Mouse (Mus musculus) forebrain, postnatal 0 days (tissue): ENCODE measurements around the gene Apmap. TPM values are rescaled to one million over a fixed set of nuclear protein-coding genes. Genes with fewer than 3 reads are reported as not detected.

Experiments
- ATAC-seq: fragments of 200-750 bp; cut with Nextera tagmentation; 2 replicates; pipeline ENCODE4 v1.8.0; 2017; ENCODE audit warnings: mild to moderate bottlenecking, moderate library complexity
- DNase-seq: peaks from one replicate; pipeline ENCODE4 v3.0.0-alpha.2; 2015
- H3K27ac ChIP-seq: fragments of 300-500 bp; sonication (generic); 2 replicates; pipeline ENCODE4 v1.5.1; 2014; ENCODE audit warnings: low read depth, mild to moderate bottlenecking, antibody characterized with exemption, low read length, moderate library complexity, mixed read lengths
- H3K27me3 ChIP-seq: fragments of 300-500 bp; sonication (generic); 2 replicates; pipeline ENCODE4 v1.6.1; 2014; ENCODE audit warnings: mild to moderate bottlenecking, low read length, mixed read lengths; ENCODE audit not compliant: insufficient read depth
- H3K36me3 ChIP-seq: fragments of 300-500 bp; sonication (generic); 2 replicates; pipeline ENCODE4 v1.6.1; 2014; ENCODE audit warnings: mild to moderate bottlenecking, moderate library complexity; ENCODE audit not compliant: insufficient read depth
- H3K4me1 ChIP-seq: fragments of 300-500 bp; sonication (generic); 2 replicates; pipeline ENCODE4 v1.6.1; 2014; ENCODE audit warnings: antibody characterized with exemption; ENCODE audit not compliant: insufficient read depth
- H3K4me2 ChIP-seq: fragments of 300-500 bp; sonication (generic); 2 replicates; pipeline ENCODE4 v1.6.1; 2014; ENCODE audit warnings: low read depth, mild to moderate bottlenecking, moderate library complexity
- H3K4me3 ChIP-seq: fragments of 300-500 bp; sonication (generic); 2 replicates; pipeline ENCODE4 v1.5.1; 2014; ENCODE audit warnings: low read depth, low read length, mixed read lengths
- H3K9ac ChIP-seq: fragments of 300-500 bp; sonication (generic); 2 replicates; pipeline ENCODE4 v1.6.1; 2014; ENCODE audit warnings: mild to moderate bottlenecking
- H3K9me3 ChIP-seq: fragments of 300-500 bp; sonication (generic); 2 replicates; pipeline ENCODE4 v1.6.1; 2016; ENCODE audit warnings: low read length
- CTCF ChIP-seq: sonication (generic); IDR thresholded peaks from 2 replicates; pipeline ENCODE4 v1.5.1; 2016; ENCODE audit warnings: antibody characterized with exemption, control low read depth, low read depth
- WGBS: fragments of 180-500 bp; shearing (Covaris S2); extraction: QIAGEN DNeasy Blood & Tissue Kit; methylation state at CpG from one replicate; pipeline ENCODE4 v1.1.7; 2014; 5-methylcytosine and 5-hydroxymethylcytosine counted together
- polyA plus RNA-seq: library from polyadenylated mRNA; unstranded; fragments of >200 nt; fragmentation: Nextera tagmentation; extraction: Ambion mirVana; gene quantifications from 2 replicates; pipeline ENCODE4 v1.2.1, GENCODE M21; 2015
- total RNA-seq: library from RNA; depleted of rRNA; stranded (reverse); fragments of >200 nt; gene quantifications from 2 replicates; pipeline ENCODE4 v1.2.3, GENCODE M21; 2014

Gene Apmap
- total and polyA plus RNA-seq, 2 experiments from 2014 or later = 43.0 to 53.5 TPM

- H3K36me3 ChIP-seq = peaks cover 29% of the 10 kb centered on the region
- TF ChIP-seq CTCF = no peak
- no peaks in the 10 kb centered on the region for H3K9me3 ChIP-seq
- ATAC-seq (no peak), DNase-seq (no peak)
- H3K9ac ChIP-seq = no peak overlapping the region
- no peaks in the 10 kb centered on the region for H3K4me1 ChIP-seq
- no peak overlapping the region for H3K4me2 ChIP-seq
- WGBS = 90% methylated on average over 3 of the region's 3 CpGs
- H3K4me3 ChIP-seq = no peak overlapping the region
- H3K27ac ChIP-seq = no peak overlapping the region
- H3K27me3 ChIP-seq = no peaks in the 10 kb centered on the region
Measured at GRCm38 (mm10) chr2:150623957-150624356, 15.6 kb upstream of the Apmap start.

GRCm38 (mm10) chr2:150621698-150622097 is 13.3 kb upstream of the Apmap start:
- 75% methylated on average over 3 of the region's 3 CpGs for WGBS
- Histone ChIP-seq H3K9me3 (no peaks in the 10 kb centered on the region), H3K27me3 (no peaks in the 10 kb centered on the region), H3K4me3 (no peak overlapping the region), H3K9ac (no peak overlapping the region), H3K36me3 (peaks cover 23% of the 10 kb centered on the region), H3K4me2 (no peak overlapping the region), H3K4me1 (no peaks in the 10 kb centered on the region), H3K27ac (no peak overlapping the region)
- no peak for TF ChIP-seq CTCF
- ATAC-seq (no peak), DNase-seq (no peak)

- DNase-seq (no peak), ATAC-seq (no peak)
- TF ChIP-seq CTCF = no peak
- 77% methylated on average over 3 of the region's 3 CpGs for WGBS
- H3K9me3 ChIP-seq = no peaks in the 10 kb centered on the region
- H3K9ac ChIP-seq = no peak overlapping the region
- H3K4me3 ChIP-seq = no peak overlapping the region
- H3K27me3 ChIP-seq = no peaks in the 10 kb centered on the region
- H3K4me1 ChIP-seq = peaks cover 9% of the 10 kb centered on the region
- no peak overlapping the region for H3K4me2 ChIP-seq
- no peaks in the 10 kb centered on the region for H3K36me3 ChIP-seq
- no peak overlapping the region for H3K27ac ChIP-seq
Measured at GRCm38 (mm10) chr2:150610097-150610496, 1.7 kb upstream of the Apmap start.

GRCm38 (mm10) chr2:150608872-150609560 is 649 bp upstream of the Apmap start:
- Histone ChIP-seq H3K4me2 (peak overlapping the region; percentile 69), H3K4me3 (peak overlapping the region; percentile 50), H3K9me3 (no peaks in the 10 kb centered on the region), H3K4me1 (peaks cover 9% of the 10 kb centered on the region), H3K27me3 (no peaks in the 10 kb centered on the region), H3K27ac (peak overlapping the region; percentile 16), H3K36me3 (no peaks in the 10 kb centered on the region), H3K9ac (peak overlapping the region; percentile 65)
- DNase-seq (peak; percentile 91), ATAC-seq (peak; percentile 64)
- 2% methylated on average over 10 of the region's 10 CpGs for WGBS
- peak; percentile 94 for TF ChIP-seq CTCF

- Histone ChIP-seq H3K27ac (no peak overlapping the region), H3K9ac (no peak overlapping the region), H3K4me2 (peak overlapping the region; percentile 69), H3K9me3 (no peaks in the 10 kb centered on the region), H3K27me3 (no peaks in the 10 kb centered on the region), H3K4me1 (peaks cover 9% of the 10 kb centered on the region), H3K36me3 (no peaks in the 10 kb centered on the region), H3K4me3 (0 out of 2 replicates have a peak overlapping the region, but pooled peaks have one; percentile 50)
- no peak for DNase-seq
- no peak for ATAC-seq
- no peak for TF ChIP-seq CTCF
- 82% methylated on average over 1 of the region's 1 CpGs for WGBS
Measured at GRCm38 (mm10) chr2:150607086-150607485, 1.3 kb downstream of the Apmap start.

- Histone ChIP-seq H3K36me3 (0 out of 2 replicates have a peak, but pooled peaks cover 3% of the 10 kb centered on the region), H3K9ac (no peak overlapping the region), H3K4me2 (no peak overlapping the region), H3K9me3 (no peaks in the 10 kb centered on the region), H3K27ac (no peak overlapping the region), H3K27me3 (no peaks in the 10 kb centered on the region), H3K4me3 (no peak overlapping the region), H3K4me1 (peaks cover 9% of the 10 kb centered on the region)
- WGBS = 86% methylated on average over 2 of the region's 2 CpGs
- no peak for DNase-seq
- no peak for TF ChIP-seq CTCF
- no peak for ATAC-seq
Measured at GRCm38 (mm10) chr2:150604802-150605201, 3.6 kb downstream of the Apmap start.

GRCm38 (mm10) chr2:150602166-150602565 is 6.2 kb downstream of the Apmap start:
- ATAC-seq (no peak), DNase-seq (no peak)
- 92% methylated on average over 2 of the region's 2 CpGs for WGBS
- Histone ChIP-seq H3K27me3 (no peaks in the 10 kb centered on the region), H3K9me3 (no peaks in the 10 kb centered on the region), H3K9ac (no peak overlapping the region), H3K36me3 (peaks cover 6% of the 10 kb centered on the region; the same call in 1 of the 2 replicates), H3K4me2 (no peak overlapping the region), H3K4me1 (peaks cover 2% of the 10 kb centered on the region; the same call in 1 of the 2 replicates), H3K27ac (no peak overlapping the region), H3K4me3 (no peak overlapping the region)
- TF ChIP-seq CTCF = no peak
